Comparison of ENCODE assay signal across 9 mouse cellular contexts in genomic region chr11:117268304-117268956, GRCm38 (mm10).
DNase-seq lines count a peak whose midpoint lies in the region; ATAC-seq lines count a peak whose summit lies in the region.
"Had no signal": no experiment of that assay in that cellular context is flagged by ENCODE, and none has a peak within 500 bp of the region (broad histone marks: within the 10 kb centered on the region; RNA-seq: fewer than 3 reads in every experiment).

No protein-coding gene starts in this region.

- no peak for ATAC-seq in megakaryocyte-erythroid progenitor cell, adult 5-6 weeks (replicated peaks; ENCODE audit: low FRiP score, low TSS enrichment, poor library complexity, severe bottlenecking)

- WGBS in limb, embryonic 10.5 days: 61% methylated on average over 10 of the region's 10 CpGs

- H3K36me3 ChIP-seq in limb, embryonic 10.5 days: peaks cover 34% of the 10 kb centered on the region

- H3K4me1 ChIP-seq in limb, embryonic 10.5 days: peaks cover 91% of the 10 kb centered on the region

- H3K9me3 ChIP-seq in limb, embryonic 10.5 days (replicated peaks): no peaks in the 10 kb centered on the region

- H3K4me3 ChIP-seq in limb, embryonic 10.5 days: peak overlapping the region; percentile 87

- no peaks in the 10 kb centered on the region for H3K27me3 ChIP-seq in limb, embryonic 10.5 days (ENCODE audit: low read depth, poor library complexity, severe bottlenecking)

- H3K27ac ChIP-seq in limb, embryonic 10.5 days: peak overlapping the region; percentile 97

- DNase-seq in adrenal gland, postnatal 36 days: peak; percentile 60 to 76
- DNase-seq in adrenal gland, postnatal 25 days: no peak
- peak; percentile 50 for DNase-seq in right cerebral cortex, adult 18-20 months
- no peak for DNase-seq in right cerebral cortex, postnatal 10 days (ENCODE audit: low spot score in 2 of 2)
- no peak for DNase-seq in limb, embryonic 10.5 days (ENCODE audit: low spot score)
- DNase-seq in testis, postnatal 10 days (ENCODE audit: low spot score): peak; percentile 55
- DNase-seq in thymus, postnatal 25 days: no peak
- DNase-seq: right cerebral cortex, postnatal 25 days had no signal

Comparison
In these comparisons a context has a peak if more than half of its experiments do, and no peak if none do; other contexts are left out.
1. DNase-seq: peak in adrenal gland, postnatal 36 days (2 of 2), right cerebral cortex, adult 18-20 months (single experiment) and testis, postnatal 10 days (single experiment); none in adrenal gland, postnatal 25 days (single experiment), right cerebral cortex, postnatal 10 days (0 of 2), limb, embryonic 10.5 days (single experiment) and thymus, postnatal 25 days (single experiment).